Mouse (Mus musculus) megakaryocyte, embryonic 14.5 days (primary cell): ENCODE data around the gene Fgd5. TPM values are rescaled to one million over a fixed set of nuclear protein-coding genes. Genes with fewer than 3 reads are reported as not detected.
"Not testable (repeated sequence)": the region's sequence is repeated elsewhere in the genome, so short reads cannot be mapped to it uniquely, and the experiment has no call there.

ENCODE experiments used
- H3K27me3 ChIP-seq: replicated peaks from 2 replicates; pipeline ENCODE3; 2012; ENCODE audit warnings: inconsistent platforms
- H3K36me3 ChIP-seq: replicated peaks from 2 replicates; pipeline ENCODE3; 2012; ENCODE audit warnings: low read length, inconsistent platforms, mixed read lengths
- H3K4me1 ChIP-seq: 2 replicates; pipeline ENCODE4 v1.6.1; 2012; ENCODE audit warnings: inconsistent platforms
- H3K4me3 ChIP-seq: replicated peaks from 2 replicates; pipeline ENCODE3; 2012; ENCODE audit warnings: moderate library complexity, mild to moderate bottlenecking, inconsistent platforms
- H3K9me3 ChIP-seq: 2 replicates; pipeline ENCODE4 v1.6.1; 2012; ENCODE audit warnings: inconsistent platforms
- FLI1 ChIP-seq: IDR thresholded peaks from 2 replicates; pipeline ENCODE4 v1.6.1; 2012; ENCODE audit warnings: low read length, inconsistent platforms, mixed read lengths
- GATA1 ChIP-seq: IDR thresholded peaks from 3 replicates; pipeline ENCODE4 v1.6.1; 2012; ENCODE audit warnings: mixed read lengths, low read length, inconsistent platforms, borderline replicate concordance
- polyA plus RNA-seq: library from polyadenylated mRNA; stranded (reverse); fragments of >175 nt; gene quantifications from 2 replicates; pipeline ENCODE4 v1.2.3, GENCODE M21; 2012; ENCODE audit warnings: low replicate concordance; ENCODE audit not compliant: insufficient read depth

Fgd5 gene
- polyA plus RNA-seq, result 0.08 and 0.28 TPM in 2 replicates

- peaks cover 87% of the 10 kb centered on the region for H3K27me3 ChIP-seq
Observed at GRCm38 (mm10) chr6:91978371-91979300, at the start of gene Fgd5. Fgd5 (plus strand) TSS chr6:91978878.

GRCm38 (mm10) chr6:91931231-91931630 is 47.4 kb upstream of the Fgd5 start:
- no peak overlapping the region for H3K4me3 ChIP-seq
- no peaks in the 10 kb centered on the region for H3K9me3 ChIP-seq
- TF ChIP-seq FLI1, result no peak
- no peak for TF ChIP-seq GATA1
- no peaks in the 10 kb centered on the region for H3K36me3 ChIP-seq
- peaks cover 8% of the 10 kb centered on the region for H3K4me1 ChIP-seq
- H3K27me3 ChIP-seq, result peaks cover 49% of the 10 kb centered on the region

More at GRCm38 (mm10) chr6:91978371-91979300, at the start of gene Fgd5:
- Histone ChIP-seq H3K4me1 (peaks cover 36% of the 10 kb centered on the region), H3K36me3 (no peaks in the 10 kb centered on the region), H3K4me3 (peak within 1 kb of the TSS; percentile 86), H3K9me3 (no peaks in the 10 kb centered on the region)
- TF ChIP-seq FLI1, result no peak
- no peak for TF ChIP-seq GATA1

- Histone ChIP-seq H3K9me3 (no peaks in the 10 kb centered on the region), H3K4me1 (peaks cover 3% of the 10 kb centered on the region; the same call in 1 of the 2 replicates), H3K4me3 (no peak overlapping the region), H3K36me3 (no peaks in the 10 kb centered on the region), H3K27me3 (peaks cover 47% of the 10 kb centered on the region)
- TF ChIP-seq FLI1, result no peak
- TF ChIP-seq GATA1, result no peak
Observed at GRCm38 (mm10) chr6:91938491-91938890, 40.2 kb upstream of the Fgd5 start.

GRCm38 (mm10) chr6:91948426-91948825 is 30.3 kb upstream of the Fgd5 start:
- H3K27me3 ChIP-seq, result peaks cover 66% of the 10 kb centered on the region
- H3K36me3 ChIP-seq, result no peaks in the 10 kb centered on the region
- H3K4me3 ChIP-seq, result no peak overlapping the region
- no peaks in the 10 kb centered on the region for H3K4me1 ChIP-seq
- H3K9me3 ChIP-seq, result no peaks in the 10 kb centered on the region
- TF ChIP-seq FLI1 (no peak), GATA1 (no peak)

DNA sequence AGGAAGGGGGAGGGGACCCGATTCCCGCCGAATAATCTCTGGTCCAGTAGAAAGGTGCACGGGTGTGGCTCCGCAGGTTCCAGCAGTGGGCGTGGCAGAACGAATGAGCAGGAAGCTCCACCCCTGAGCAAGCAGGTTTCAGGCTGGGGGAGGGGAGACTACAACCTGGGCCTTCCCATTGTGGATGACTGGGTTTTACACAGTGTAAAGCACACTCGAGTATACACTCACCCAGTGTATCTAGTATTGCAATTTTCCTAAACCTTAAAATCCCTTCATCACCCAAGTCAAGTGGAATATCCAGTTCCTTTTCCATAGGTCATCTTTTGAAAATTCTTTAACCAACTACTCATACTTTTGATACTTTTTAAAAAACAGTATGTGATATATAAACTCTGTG is 20.7 kb upstream of the Fgd5 start:
- not testable (repeated sequence) for H3K36me3 ChIP-seq, H3K4me3 ChIP-seq, H3K9me3 ChIP-seq
- peaks cover 21% of the 10 kb centered on the region for H3K4me1 ChIP-seq
- H3K27me3 ChIP-seq, result peaks cover 42% of the 10 kb centered on the region

- Histone ChIP-seq H3K9me3 (no peaks in the 10 kb centered on the region), H3K27me3 (peaks cover 54% of the 10 kb centered on the region), H3K36me3 (no peaks in the 10 kb centered on the region), H3K4me1 (peaks cover 13% of the 10 kb centered on the region), H3K4me3 (no peak overlapping the region)
- TF ChIP-seq GATA1 (no peak), FLI1 (no peak)
Observed at GRCm38 (mm10) chr6:91960028-91960811, 18.5 kb upstream of the Fgd5 start.

DNA sequence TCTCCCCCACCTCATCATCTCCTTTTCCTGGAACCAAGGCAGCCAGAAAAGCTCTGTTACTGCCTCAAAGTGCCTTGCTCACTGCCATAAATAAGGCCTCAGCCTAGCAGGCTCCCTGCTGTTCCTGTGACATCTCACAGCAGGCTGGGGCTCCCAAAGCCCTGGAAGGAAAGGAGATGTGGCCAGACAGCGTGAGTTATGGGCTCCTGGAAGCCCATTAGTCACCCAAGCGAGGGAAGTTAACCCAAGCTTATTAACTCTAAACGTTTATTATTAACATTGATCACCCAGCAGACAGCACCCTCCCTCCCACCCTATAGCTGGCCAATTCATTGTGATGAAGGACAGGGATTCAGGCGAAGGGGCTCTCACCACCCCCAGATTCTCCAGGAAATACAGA is 15.2 kb upstream of the Fgd5 start:
- H3K4me3 ChIP-seq, result no peak overlapping the region
- H3K4me1 ChIP-seq, result no peaks in the 10 kb centered on the region
- H3K27me3 ChIP-seq, result peaks cover 57% of the 10 kb centered on the region
- H3K36me3 ChIP-seq, result no peaks in the 10 kb centered on the region
- no peak for TF ChIP-seq FLI1
- no peak for TF ChIP-seq GATA1
- no peaks in the 10 kb centered on the region for H3K9me3 ChIP-seq

GRCm38 (mm10) chr6:91965060-91965459 is 13.6 kb upstream of the Fgd5 start:
- no peaks in the 10 kb centered on the region for H3K4me1 ChIP-seq
- TF ChIP-seq GATA1 (no peak), FLI1 (no peak)
- H3K4me3 ChIP-seq, result no peak overlapping the region
- H3K36me3 ChIP-seq, result no peaks in the 10 kb centered on the region
- peaks cover 60% of the 10 kb centered on the region for H3K27me3 ChIP-seq
- peaks cover 11% of the 10 kb centered on the region for H3K9me3 ChIP-seq

- H3K4me1 ChIP-seq, result no peaks in the 10 kb centered on the region
- peaks cover 17% of the 10 kb centered on the region for H3K9me3 ChIP-seq
- no peaks in the 10 kb centered on the region for H3K36me3 ChIP-seq
- H3K4me3 ChIP-seq, result no peak overlapping the region
- peaks cover 52% of the 10 kb centered on the region for H3K27me3 ChIP-seq
- TF ChIP-seq GATA1, result no peak
- TF ChIP-seq FLI1, result no peak
Observed at GRCm38 (mm10) chr6:91966006-91966405, 12.7 kb upstream of the Fgd5 start.

DNA sequence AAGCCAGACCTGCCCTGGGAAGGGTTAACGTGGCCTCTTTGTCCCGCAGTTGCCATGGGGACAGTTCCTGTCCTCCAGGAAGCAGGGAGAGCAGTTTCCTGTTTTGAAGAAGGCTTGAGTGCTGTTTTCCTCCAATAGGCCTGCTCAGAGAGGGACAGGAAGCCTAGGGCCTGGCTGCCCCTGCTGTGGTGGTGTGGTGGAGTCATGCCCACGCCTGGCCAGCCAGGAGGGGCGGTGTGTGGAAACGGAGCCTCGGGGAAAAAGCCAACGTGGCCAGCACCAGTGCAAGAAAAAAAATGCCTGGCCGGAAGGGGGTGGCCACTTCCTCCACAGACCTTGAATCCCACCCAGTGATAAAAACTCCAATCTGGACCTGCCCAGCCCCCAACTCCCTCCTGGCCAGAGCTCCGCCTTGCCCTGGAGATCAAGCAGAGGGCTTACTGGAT is 6.5 kb upstream of the Fgd5 start:
- H3K9me3 ChIP-seq, result peaks cover 17% of the 10 kb centered on the region
- peaks cover 32% of the 10 kb centered on the region for H3K27me3 ChIP-seq
- TF ChIP-seq FLI1 (no peak), GATA1 (no peak)
- peaks cover 41% of the 10 kb centered on the region for H3K4me1 ChIP-seq
- H3K4me3 ChIP-seq, result peak overlapping the region; percentile 21
- H3K36me3 ChIP-seq, result no peaks in the 10 kb centered on the region
